22 mouse cellular contexts compared by ENCODE assay signal in genomic region chr13:109350100-109350499, GRCm38 (mm10).
A peak's percentile ranks its signal among the peaks of the same experiment; 100 is the strongest.
DNase-seq lines count a peak whose midpoint lies in the region; ATAC-seq and TF ChIP-seq lines count a peak whose summit lies in the region.
"Had no signal": no experiment of that assay in that cellular context is flagged by ENCODE, and none has a peak within 500 bp of the region (broad histone marks: within the 10 kb centered on the region; RNA-seq: fewer than 3 reads in every experiment).

No protein-coding gene starts in this region.

- 25% methylated on average over 7 of the region's 7 CpGs for WGBS in hindbrain, embryonic 15.5 days
- WGBS in midbrain, postnatal 0 days = 25% methylated on average over 7 of the region's 7 CpGs

- H3K4me1 ChIP-seq in hindbrain, embryonic 15.5 days (replicated peaks) = peaks cover 5% of the 10 kb centered on the region; the same call in 1 of the 2 replicates
- no peaks in the 10 kb centered on the region for H3K4me1 ChIP-seq in midbrain, postnatal 0 days (ENCODE audit: insufficient read depth, low read length)
- H3K4me1 ChIP-seq: heart, embryonic 10.5 days had no signal

- H3K4me2 ChIP-seq in hindbrain, embryonic 15.5 days = peak overlapping the region; percentile 17; the same call in 1 of the 2 replicates
- H3K4me2 ChIP-seq in midbrain, postnatal 0 days (ENCODE audit: low read depth, low read length, poor library complexity, severe bottlenecking) = no peak overlapping the region
- H3K4me2 ChIP-seq: embryonic facial prominence, embryonic 13.5 days; lung, embryonic 14.5 days had no signal

- no peaks in the 10 kb centered on the region for H3K36me3 ChIP-seq in hindbrain, embryonic 15.5 days
- no peaks in the 10 kb centered on the region for H3K36me3 ChIP-seq in midbrain, postnatal 0 days (ENCODE audit: insufficient read depth, low read length)
- H3K36me3 ChIP-seq: embryonic facial prominence, embryonic 13.5 days; heart, embryonic 10.5 days had no signal

- H3K9me3 ChIP-seq in hindbrain, embryonic 15.5 days = no peaks in the 10 kb centered on the region
- H3K9me3 ChIP-seq in midbrain, postnatal 0 days (ENCODE audit: low read length) = no peaks in the 10 kb centered on the region
- H3K9me3 ChIP-seq: embryonic facial prominence, embryonic 13.5 days; heart, embryonic 10.5 days had no signal

- H3K4me3 ChIP-seq in hindbrain, embryonic 15.5 days = no peak overlapping the region
- no peak overlapping the region for H3K4me3 ChIP-seq in midbrain, postnatal 0 days (ENCODE audit: low read depth, low read length)
- H3K4me3 ChIP-seq: embryonic facial prominence, embryonic 13.5 days; heart, embryonic 10.5 days had no signal

- peak; percentile 78; the same call in 1 of the 2 replicates for ATAC-seq in hindbrain, embryonic 15.5 days (ENCODE audit: low FRiP score, low read depth)
- ATAC-seq in midbrain, postnatal 0 days (ENCODE audit: low FRiP score) = 0 out of 2 replicates have a peak, but pooled peaks have one; percentile 49
- ATAC-seq: activated CD4-positive, CD25-positive, alpha-beta regulatory T cell, adult 4 months had no signal

- peak; percentile 17 for DNase-seq in embryo, embryonic 11 days
- DNase-seq in embryo, embryonic 9.5 days (ENCODE audit: extremely low spot score) = no peak
- peak; percentile 16 for DNase-seq in retina, postnatal 1 day
- DNase-seq in retina, embryonic 14.5 days (ENCODE audit: low spot score) = no peak
- peak; percentile 47 for DNase-seq in midbrain, postnatal 0 days (ENCODE audit: low spot score)
- DNase-seq in spleen, postnatal 14 days (ENCODE audit: low spot score in 2 of 2) = no peak
- no peak for DNase-seq in right cerebral cortex, adult 18-20 months
- DNase-seq: adrenal gland, postnatal 36 days; cerebellum, postnatal 25 days; gastrocnemius, postnatal 10 days; heart, postnatal 36 days; kidney, adult 18-20 months; kidney, postnatal 36 days; lung, embryonic 14.5 days; spleen, adult 18-20 months; thymus, postnatal 4 days had no signal

- H3K27ac ChIP-seq in hindbrain, embryonic 15.5 days (replicated peaks) = peak overlapping the region; percentile 29
- H3K27ac ChIP-seq in midbrain, postnatal 0 days (ENCODE audit: low read depth, low read length) = 0 out of 2 replicates have a peak overlapping the region, but pooled peaks have one; percentile 18
- H3K27ac ChIP-seq: embryonic facial prominence, embryonic 13.5 days; heart, embryonic 10.5 days; stomach, postnatal 0 days had no signal

- no peak overlapping the region for H3K9ac ChIP-seq in hindbrain, embryonic 15.5 days
- H3K9ac ChIP-seq in midbrain, postnatal 0 days (replicated peaks; ENCODE audit: low read length, poor library complexity, severe bottlenecking) = no peak overlapping the region
- H3K9ac ChIP-seq: embryonic facial prominence, embryonic 13.5 days; lung, embryonic 14.5 days had no signal

- TF ChIP-seq CTCF in midbrain, postnatal 0 days (IDR thresholded peaks at IDR 0.05) = no peak

- no peaks in the 10 kb centered on the region for H3K27me3 ChIP-seq in hindbrain, embryonic 15.5 days
- H3K27me3 ChIP-seq in midbrain, postnatal 0 days (ENCODE audit: insufficient read depth, low read length) = no peaks in the 10 kb centered on the region
- H3K27me3 ChIP-seq: CH12.LX; embryonic facial prominence, embryonic 13.5 days had no signal

Comparison
In these comparisons a context has a peak if more than half of its experiments do, and no peak if none do; other contexts are left out.
1. DNase-seq: peak in embryo, embryonic 11 days (single experiment), retina, postnatal 1 day (single experiment) and midbrain, postnatal 0 days (single experiment); none in embryo, embryonic 9.5 days (single experiment), retina, embryonic 14.5 days (single experiment), spleen, postnatal 14 days (0 of 2) and right cerebral cortex, adult 18-20 months (single experiment).